Mouse (Mus musculus): Measurements from ENCODE around the gene Gm11549.

- TF ChIP-seq POLR2A (IDR thresholded peaks at IDR 0.05; ENCODE audit: control insufficient read depth, extremely low read depth, insufficient read depth, low read length, poor library complexity) (no peak), CTCF (IDR thresholded peaks at IDR 0.05; ENCODE audit: borderline replicate concordance, control insufficient read depth, extremely low read depth, insufficient read depth, low read length, poor library complexity) (no peak)
These were observed 30.1 kb downstream of the Gm11549 start for GRCm38 (mm10) chr3:36491535-36491934.

Measured in thymus, adult 2 months (tissue).